Mouse (Mus musculus): ENCODE data around the gene Serp2. TPM values are rescaled to one million over a fixed set of nuclear protein-coding genes. Genes with fewer than 3 reads are reported as not detected.

Gene Serp2
- total RNA-seq, 2 experiments from 2014 or later, result 138 to 146 TPM

GRCm38 (mm10) chr14:76528641-76529040 lies 28.0 kb downstream of the Serp2 start:
- no peak for DNase-seq (ENCODE audit: low spot score in 2 of 2)

- DNase-seq (ENCODE audit: low spot score in 2 of 2), result no peak
These were observed 28.9 kb downstream of the Serp2 start for GRCm38 (mm10) chr14:76527758-76528313.

DNA sequence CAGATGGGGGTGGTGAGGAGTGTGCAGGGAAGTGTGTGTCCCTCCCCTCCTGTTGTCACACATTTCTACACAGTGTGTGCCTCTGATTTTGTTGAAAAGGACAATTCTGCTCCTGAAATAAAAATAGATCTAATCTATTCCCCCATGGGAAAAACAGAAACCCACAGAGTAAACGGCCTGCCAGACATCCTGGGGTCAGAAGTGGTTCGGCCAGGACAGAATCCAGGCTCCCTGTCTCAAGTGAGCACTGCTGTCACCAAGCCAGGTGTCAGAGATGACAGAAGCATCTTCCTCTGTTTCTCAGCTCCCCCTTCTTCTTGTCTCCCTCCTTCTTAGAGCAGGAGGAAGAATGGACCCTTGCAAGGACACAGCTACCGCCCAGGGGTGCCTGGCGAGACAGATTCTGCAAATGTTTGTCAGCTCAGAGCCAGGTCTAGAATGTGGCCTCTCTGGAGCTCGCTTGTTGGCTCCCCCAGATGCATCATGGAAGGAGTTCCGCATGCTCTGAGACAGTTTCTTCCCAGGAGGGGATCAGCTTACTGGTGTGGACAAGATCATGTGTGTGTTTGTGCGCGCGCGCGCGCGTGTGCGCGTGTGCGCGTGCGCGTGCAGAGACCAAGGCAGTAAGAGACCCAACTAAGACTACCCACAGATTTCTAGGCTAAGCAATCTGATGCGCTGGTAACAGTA lies 29.5 kb downstream of the Serp2 start:
- DNase-seq (ENCODE audit: low spot score in 2 of 2), result no peak

GRCm38 (mm10) chr14:76526467-76526866 lies 30.2 kb downstream of the Serp2 start:
- no peak for DNase-seq (ENCODE audit: low spot score in 2 of 2)

DNA sequence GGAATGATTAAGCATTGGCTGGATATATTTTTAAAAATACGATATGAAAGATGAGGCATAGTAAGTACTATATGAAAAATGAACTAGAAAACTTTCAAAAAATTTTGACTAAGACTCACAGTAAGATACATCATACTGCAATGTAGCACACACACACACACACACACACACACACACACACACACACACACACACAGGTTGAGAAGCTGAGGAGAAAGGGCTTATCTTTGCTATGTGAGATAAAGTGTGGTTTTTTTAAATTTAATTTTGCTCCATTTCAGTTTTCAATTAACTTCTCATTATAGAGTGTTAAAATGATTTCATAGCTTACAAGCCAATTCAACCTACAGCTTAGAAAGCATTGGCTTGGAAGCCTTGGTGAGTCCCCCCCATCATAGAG lies 33.3 kb downstream of the Serp2 start:
- DNase-seq (ENCODE audit: low spot score in 2 of 2), result no peak

GRCm38 (mm10) chr14:76521308-76521707 lies 35.4 kb downstream of the Serp2 start:
- no peak for DNase-seq (ENCODE audit: low spot score in 2 of 2)

GRCm38 (mm10) chr14:76520606-76521005 lies 36.1 kb downstream of the Serp2 start:
- no peak for DNase-seq (ENCODE audit: low spot score in 2 of 2)

- no peak for DNase-seq (ENCODE audit: low spot score in 2 of 2)
These were observed 38.5 kb downstream of the Serp2 start for GRCm38 (mm10) chr14:76518217-76518616.

GRCm38 (mm10) chr14:76515620-76516019 lies 41.1 kb downstream of the Serp2 start:
- no peak for DNase-seq (ENCODE audit: low spot score in 2 of 2)

- no peak for DNase-seq (ENCODE audit: low spot score in 2 of 2)
These were observed 42.6 kb downstream of the Serp2 start for GRCm38 (mm10) chr14:76514050-76514585.

- no peak for DNase-seq (ENCODE audit: low spot score in 2 of 2)
These were observed 43.2 kb downstream of the Serp2 start for GRCm38 (mm10) chr14:76513395-76514049.

GRCm38 (mm10) chr14:76511971-76512370 lies 44.7 kb downstream of the Serp2 start:
- DNase-seq (ENCODE audit: low spot score in 2 of 2), result no peak

DNA sequence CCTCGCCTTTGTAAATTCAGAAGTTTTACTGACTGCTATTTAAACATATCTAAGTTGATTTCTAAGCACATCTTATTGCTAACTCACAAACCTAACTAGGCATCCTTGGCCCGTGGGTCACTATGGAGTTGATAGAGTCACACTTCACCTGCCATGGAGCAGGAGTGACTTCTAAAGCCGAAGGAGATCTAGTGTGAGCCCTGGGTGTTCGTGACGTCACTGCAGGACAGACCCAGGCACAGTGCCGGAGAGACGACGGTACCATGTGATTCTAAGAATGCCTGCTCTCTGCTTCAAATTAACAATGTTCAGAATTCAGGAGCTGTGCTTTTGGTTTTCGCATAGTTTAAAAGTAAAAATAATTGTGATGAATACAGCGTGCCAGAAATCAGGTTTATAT lies 48.0 kb downstream of the Serp2 start:
- DNase-seq (ENCODE audit: low spot score in 2 of 2), result no peak

- DNase-seq (ENCODE audit: low spot score in 2 of 2), result no peak
These were observed 48.7 kb downstream of the Serp2 start for GRCm38 (mm10) chr14:76507804-76508500.

DNA sequence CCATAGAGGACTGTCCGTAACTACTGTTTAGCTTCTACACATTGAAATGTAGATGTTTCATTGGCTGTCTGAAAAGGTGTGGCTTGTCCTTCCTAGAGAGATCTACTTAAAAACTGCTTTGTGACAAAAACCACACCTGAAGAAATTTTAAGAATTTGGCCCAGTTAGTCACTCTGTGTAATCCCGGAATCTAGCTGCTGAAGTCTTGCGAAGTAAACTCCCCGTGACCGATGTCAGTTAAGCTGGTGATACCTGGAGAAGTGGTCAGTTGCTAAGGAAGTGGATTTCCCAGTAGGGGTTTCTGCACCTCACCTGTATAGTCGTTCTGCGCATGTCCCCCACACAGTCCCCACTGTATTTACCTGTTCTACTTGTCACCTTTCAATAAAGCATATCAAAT lies 49.3 kb downstream of the Serp2 start:
- DNase-seq (ENCODE audit: low spot score in 2 of 2), result no peak

DNA sequence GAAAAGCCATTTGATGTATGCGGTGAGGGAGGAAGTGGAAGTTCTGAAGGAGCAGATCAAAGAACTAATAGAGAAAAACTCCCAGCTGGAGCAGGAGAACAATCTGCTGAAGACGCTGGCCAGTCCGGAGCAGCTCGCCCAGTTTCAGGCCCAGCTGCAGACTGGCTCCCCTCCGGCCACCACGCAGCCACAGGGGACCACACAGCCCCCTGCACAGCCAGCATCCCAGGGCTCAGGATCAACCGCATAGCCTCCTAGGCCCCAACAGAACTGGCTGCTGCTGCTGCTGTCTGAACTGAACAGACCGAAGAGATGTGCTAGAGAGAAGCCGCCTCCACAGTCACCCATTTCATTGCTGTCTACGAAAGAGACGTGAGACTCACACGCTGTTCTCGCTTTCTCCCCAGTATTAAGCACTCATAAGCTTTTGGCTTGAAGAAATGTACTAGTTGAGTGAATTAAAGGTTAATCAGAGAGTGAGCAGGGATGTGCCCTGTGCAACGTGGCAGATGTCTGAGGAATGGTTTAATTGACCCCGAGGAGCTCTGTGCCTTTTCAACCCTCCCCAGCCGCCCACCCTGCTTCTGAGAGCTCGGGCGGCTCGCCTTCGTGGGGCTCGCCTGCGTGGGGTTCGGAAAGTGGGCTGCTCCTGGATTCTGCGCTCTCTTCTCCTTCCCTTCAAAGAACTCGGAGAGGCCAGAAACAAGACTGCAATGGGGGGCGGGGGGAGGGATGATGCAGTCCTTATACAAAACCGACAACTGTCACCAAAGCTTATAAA lies 50.1 kb downstream of the Serp2 start:
- peak in 1 of 2 experiments; percentile 39 for DNase-seq (ENCODE audit: low spot score in 2 of 2)

- DNase-seq (ENCODE audit: low spot score in 2 of 2), result peak; percentile 80 to 92
These were observed 51.1 kb downstream of the Serp2 start for GRCm38 (mm10) chr14:76505439-76506220.

DNA sequence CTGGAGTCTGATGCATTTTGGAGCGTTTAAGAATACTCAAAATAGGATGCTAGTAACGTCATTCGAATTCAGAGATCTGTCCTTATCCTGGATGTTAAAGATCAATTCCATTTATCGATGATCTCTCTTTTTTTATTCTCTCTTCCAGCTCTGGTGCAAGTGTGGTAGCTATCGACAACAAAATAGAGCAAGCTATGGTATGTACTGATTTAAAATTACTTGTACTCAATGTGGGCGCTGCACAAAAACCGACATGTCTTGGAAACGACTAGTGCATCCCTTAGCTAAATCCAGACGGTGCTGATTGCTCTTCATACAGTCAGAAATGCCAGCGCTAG lies 51.6 kb downstream of the Serp2 start:
- DNase-seq (ENCODE audit: low spot score in 2 of 2), result no peak

- peak; percentile 94 for DNase-seq (ENCODE audit: low spot score in 2 of 2)
These were observed 52.5 kb downstream of the Serp2 start for GRCm38 (mm10) chr14:76504121-76504737.
